Mouse (Mus musculus) heart, postnatal 25 days (tissue): ENCODE measurements at regions not wholly inside any gene's neighbourhood (a gene's known extent, or its start where the extent isn't known, plus 50 kb on each side); places are given as distances from the start of the nearest gene placed in this dataset.

ENCODE experiments used
- DNase-seq: peaks from one replicate; pipeline ENCODE4 v3.0.0; 2022; ENCODE audit warnings: low spot score
- intact Hi-C: fragments of 180-260 bp; cut with DNase I; formaldehyde crosslinking; loops from one replicate; pipeline ENCODE4 v1.15.1; 2025

DNA sequence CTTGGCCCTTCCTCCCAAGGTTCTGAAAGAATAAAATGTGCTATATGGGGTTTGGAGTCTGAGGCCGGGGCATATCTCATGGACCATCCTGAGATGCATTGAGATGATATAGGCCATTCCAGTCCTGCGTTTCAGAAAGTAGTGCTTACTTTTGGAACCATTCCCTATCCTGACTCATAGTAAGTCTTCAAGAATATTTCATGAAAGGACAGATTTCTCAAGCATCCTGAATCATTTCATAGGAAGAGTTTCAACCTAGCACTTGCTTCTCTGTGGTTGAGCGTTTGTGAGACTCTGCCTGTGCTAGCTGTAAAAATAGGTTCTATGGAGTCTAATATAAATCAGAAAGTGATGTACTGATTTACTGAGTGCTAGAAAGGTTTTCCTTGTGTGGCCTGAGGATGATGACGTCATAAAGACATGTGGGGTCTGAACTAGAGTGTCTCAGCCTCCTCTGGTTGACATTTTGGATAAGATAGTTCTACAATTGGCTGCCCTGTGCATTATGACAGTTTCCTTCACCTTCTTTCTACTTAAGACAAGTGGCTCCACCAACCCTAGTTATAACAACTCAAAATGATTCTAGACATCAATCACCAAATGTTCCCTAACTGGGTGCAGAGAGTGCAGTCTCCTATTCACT lies 1223.0 kb upstream of the A1bg start:
- intact Hi-C loops = no loop called here
- no peak for DNase-seq

DNA sequence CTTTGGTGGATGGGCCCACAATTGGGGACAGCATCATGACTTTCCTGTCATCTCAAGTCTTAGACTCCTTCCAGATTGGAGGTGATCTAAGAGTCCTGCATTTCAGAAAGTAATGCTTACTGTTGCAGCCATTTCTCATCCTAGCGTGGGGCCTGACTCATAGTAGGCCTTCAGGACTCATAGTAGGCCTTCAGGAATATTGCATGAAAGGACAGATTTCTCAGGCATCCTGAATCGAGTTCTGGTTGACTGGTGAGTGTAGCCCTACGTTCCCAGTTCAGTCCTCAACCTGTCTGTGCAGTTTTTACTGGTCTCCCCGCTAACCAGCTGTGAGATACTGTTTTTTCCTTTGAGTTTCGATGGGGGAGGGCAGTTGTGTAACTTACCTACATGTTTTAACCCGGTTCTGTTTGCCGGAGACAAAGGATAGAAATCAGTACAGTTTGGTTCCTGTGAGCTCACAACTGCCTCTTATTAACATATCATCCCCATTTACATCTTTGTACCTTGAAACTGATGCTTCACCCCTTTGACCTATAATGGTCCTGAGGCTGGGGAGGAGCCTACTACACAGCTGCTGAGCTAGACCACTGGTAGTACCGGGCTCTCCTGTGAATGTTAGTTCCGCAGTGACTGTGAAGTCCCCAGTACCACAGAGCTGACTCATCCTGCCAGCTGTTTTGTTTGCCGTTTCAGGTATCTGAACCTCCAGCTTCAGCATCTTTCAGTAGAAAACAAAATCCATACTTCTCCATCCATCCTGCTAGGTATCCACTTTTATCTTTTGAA lies 1222.2 kb upstream of the A1bg start:
- intact Hi-C loops = no loop called here
- no peak for DNase-seq

DNA sequence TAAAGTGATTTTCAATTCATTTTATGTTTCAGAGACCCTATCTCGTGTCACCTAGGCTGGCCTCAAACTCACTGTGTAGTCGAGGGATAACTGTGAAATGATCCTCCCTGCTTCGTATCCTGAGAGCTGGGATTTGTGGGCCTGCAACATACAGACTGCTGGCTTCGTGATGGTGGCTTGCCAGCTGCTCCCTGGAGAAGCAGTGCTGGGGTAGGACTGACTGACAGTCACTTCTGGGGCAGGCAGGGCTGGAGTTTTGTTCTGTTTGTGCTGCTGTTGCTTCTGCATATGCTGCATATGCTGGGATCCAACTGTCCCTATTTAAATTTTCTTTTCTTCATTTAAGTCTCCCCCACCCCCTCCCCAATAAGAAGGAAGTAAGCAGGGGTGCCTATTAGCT lies 1217.0 kb upstream of the A1bg start:
- intact Hi-C loops = no loop called here
- no peak for DNase-seq

GRCm38 (mm10) chr15:62139192-62139591 lies 1216.4 kb upstream of the A1bg start:
- DNase-seq = peak; percentile 17
- intact Hi-C loops = no loop called here

- intact Hi-C loops = no loop called here
- DNase-seq = no peak
Observed at GRCm38 (mm10) chr15:62138701-62139100, 1215.9 kb upstream of the A1bg start.

GRCm38 (mm10) chr15:62136932-62137594 lies 1214.3 kb upstream of the A1bg start:
- DNase-seq = no peak
- intact Hi-C loops = no loop called here

DNA sequence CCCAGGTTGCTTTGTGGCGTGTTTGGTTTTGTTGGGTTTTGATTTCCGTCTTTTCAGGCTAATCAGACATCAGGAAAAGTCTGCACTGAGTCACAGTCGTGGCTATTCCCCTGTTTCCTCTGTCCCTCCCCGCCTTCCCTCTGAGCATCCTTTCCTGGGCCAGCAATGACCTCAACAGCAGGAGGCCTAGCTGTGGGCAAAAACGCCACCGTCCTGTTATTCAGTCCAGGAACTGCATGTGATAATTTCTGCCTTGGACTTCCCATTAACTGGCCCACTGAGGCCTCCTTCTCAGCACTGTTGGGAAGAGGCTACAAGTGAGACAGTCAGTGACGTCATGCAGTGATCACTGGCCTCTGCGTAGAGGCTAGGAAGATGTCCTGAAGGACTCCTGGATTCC lies 1212.0 kb upstream of the A1bg start:
- intact Hi-C loops = no loop called here
- DNase-seq = peak; percentile 39

- DNase-seq = no peak
- intact Hi-C loops = no loop called here
Observed at GRCm38 (mm10) chr15:62134308-62134707, 1211.5 kb upstream of the A1bg start.

DNA sequence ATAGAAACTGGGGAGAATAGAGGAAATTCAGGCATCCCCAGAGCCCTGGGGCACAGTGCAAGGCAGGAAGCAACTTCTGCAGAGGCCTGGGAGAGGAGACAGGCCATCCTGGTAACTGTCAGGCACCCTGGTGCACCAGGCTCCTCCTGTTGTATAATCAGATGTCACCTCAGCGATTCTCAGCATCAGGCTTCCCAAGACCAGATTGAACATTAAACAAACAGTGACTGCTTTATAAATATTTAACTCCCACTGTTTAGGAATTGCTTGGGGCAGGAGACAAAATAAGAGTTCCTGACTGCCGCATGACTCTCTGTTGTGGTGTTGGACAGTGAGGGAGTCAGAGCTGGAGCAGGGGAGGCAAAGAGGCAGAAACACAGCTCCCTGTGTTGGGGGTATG lies 1210.1 kb upstream of the A1bg start:
- DNase-seq = no peak
- intact Hi-C loops = no loop called here

- intact Hi-C loops = no loop called here
- no peak for DNase-seq
Observed at GRCm38 (mm10) chr15:62131686-62132085, 1208.9 kb upstream of the A1bg start.

GRCm38 (mm10) chr15:62130530-62130929 lies 1207.7 kb upstream of the A1bg start:
- intact Hi-C loops = no loop called here
- DNase-seq = no peak

DNA sequence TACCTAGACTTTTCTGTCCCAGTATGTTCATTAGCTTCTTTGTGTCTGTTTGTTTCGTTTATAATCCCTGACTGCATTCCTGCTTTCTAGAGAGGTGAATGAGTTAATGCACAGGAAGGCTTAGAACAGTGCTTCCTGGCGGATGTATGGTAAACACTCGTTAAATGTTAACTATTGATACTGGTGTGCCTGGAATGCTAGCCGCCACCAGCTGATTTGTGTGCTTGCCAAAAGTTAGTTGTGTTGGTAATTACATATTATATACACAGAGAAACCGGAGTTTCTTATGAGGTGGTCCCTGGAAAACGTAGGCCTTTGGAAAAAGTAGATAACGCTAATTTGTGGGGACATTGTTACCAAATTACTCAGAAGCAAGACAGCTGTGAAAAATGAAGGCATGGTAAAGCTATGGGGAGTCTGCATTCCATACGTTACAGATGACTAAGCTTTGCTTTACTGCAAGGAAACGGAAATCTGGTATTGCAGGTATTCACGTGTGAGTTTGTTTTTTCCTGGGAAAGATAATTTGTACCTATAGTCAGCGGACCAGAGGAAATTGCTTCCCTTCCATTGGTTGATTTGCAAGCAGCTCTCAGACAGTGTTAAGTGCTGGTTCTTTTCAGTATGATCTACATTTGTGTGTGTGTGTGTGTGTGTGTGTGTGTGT lies 1205.9 kb upstream of the A1bg start:
- intact Hi-C loops = no loop called here
- DNase-seq = no peak

DNA sequence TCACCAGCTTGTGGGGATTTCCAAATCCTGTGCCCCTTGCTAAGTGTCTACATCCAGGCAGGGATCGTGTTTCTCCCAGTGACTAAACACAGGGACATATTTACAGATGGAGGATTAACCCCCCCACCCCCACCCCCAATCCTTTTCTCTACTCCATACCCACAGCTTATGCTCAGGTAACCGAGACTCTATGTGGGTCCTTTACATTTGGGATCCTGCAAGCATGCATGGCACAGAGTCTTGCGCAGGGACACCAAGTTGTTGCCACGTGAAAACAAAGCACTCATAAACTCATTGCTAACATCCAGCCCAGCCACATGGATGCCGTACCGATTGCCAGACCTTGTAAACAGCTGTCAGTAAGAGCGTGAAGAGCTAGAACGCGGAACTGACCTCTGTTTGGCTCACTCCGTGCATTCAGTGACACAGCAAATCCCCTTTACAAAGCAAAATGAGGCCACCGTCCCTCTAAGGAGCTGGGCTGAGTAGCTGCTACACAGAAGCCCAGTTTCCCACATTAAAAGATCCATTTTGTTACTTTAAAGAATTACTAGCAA lies 1204.9 kb upstream of the A1bg start:
- DNase-seq = no peak
- intact Hi-C loops = no loop called here

- intact Hi-C loops = no loop called here
Observed at GRCm38 (mm10) chr15:62125718-62126117, 1202.9 kb upstream of the A1bg start.

GRCm38 (mm10) chr15:62123756-62124155 lies 1200.9 kb upstream of the A1bg start:
- no peak for DNase-seq

More at GRCm38 (mm10) chr15:62125718-62126117, 1202.9 kb upstream of the A1bg start:
- no peak for DNase-seq

GRCm38 (mm10) chr15:62122265-62123023 lies 1199.6 kb upstream of the A1bg start:
- intact Hi-C loops = no loop called here
- no peak for DNase-seq

More at GRCm38 (mm10) chr15:62123756-62124155, 1200.9 kb upstream of the A1bg start:
- intact Hi-C loops = no loop called here

DNA sequence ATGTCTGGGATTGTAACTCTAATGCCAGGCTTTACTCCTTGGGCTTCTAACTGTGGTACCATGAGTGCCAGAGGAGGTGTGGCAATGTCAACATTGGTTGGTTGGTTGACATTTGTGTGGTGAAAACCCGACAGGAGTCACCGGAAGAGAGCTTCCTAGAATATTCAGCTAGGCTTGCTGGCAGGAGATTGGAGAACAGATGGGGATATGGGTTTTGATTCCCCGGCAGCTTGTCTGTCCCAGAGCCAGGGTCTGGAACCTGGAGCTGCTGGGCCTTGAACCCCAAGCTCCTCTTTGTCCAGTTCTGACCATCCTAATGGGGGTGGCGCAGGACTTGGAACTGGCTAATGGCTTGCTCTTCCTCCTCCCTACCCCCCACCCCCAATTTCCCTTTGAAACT lies 1198.9 kb upstream of the A1bg start:
- intact Hi-C loops = no loop called here
- no peak for DNase-seq

GRCm38 (mm10) chr15:62120735-62121134 lies 1197.9 kb upstream of the A1bg start:
- DNase-seq = no peak
- intact Hi-C loops = no loop called here

- DNase-seq = peak; percentile 17
- intact Hi-C loops = no loop called here
Observed at GRCm38 (mm10) chr15:62118997-62119396, 1196.2 kb upstream of the A1bg start.

GRCm38 (mm10) chr15:62116184-62116583 lies 1193.4 kb upstream of the A1bg start:
- intact Hi-C loops = no loop called here
- no peak for DNase-seq
